Mouse (Mus musculus) hindbrain, embryonic 10.5 days (tissue): ENCODE data around the gene Trim38. TPM values are rescaled to one million over a fixed set of nuclear protein-coding genes. Genes with fewer than 3 reads are reported as not detected.
"Not testable (repeated sequence)": the region's sequence is repeated elsewhere in the genome, so short reads cannot be mapped to it uniquely, and the experiment has no call there.

Experiments
- DNase-seq: peaks from one replicate; pipeline ENCODE4 v3.0.0-alpha.2; 2017; ENCODE audit warnings: low spot score
- H3K27ac ChIP-seq: fragments of 300-500 bp; sonication (generic); 2 replicates; pipeline ENCODE4 v1.5.1; 2016; ENCODE audit warnings: mild to moderate bottlenecking, moderate library complexity
- H3K27me3 ChIP-seq: fragments of 300-500 bp; sonication (generic); 2 replicates; pipeline ENCODE4 v1.6.1; 2016; ENCODE audit warnings: mild to moderate bottlenecking; ENCODE audit not compliant: poor library complexity, insufficient read depth, severe bottlenecking
- H3K36me3 ChIP-seq: fragments of 300-500 bp; sonication (generic); 2 replicates; pipeline ENCODE4 v1.6.1; 2016; ENCODE audit warnings: mild to moderate bottlenecking, moderate library complexity
- H3K4me1 ChIP-seq: fragments of 300-500 bp; sonication (generic); replicated peaks from 2 replicates; pipeline ENCODE4 v1.6.1; 2016; ENCODE audit warnings: mild to moderate bottlenecking
- H3K4me3 ChIP-seq: fragments of 300-500 bp; sonication (generic); 2 replicates; pipeline ENCODE4 v1.5.1; 2016; ENCODE audit warnings: mild to moderate bottlenecking, moderate library complexity
- H3K9me3 ChIP-seq: fragments of 300-500 bp; sonication (generic); 2 replicates; pipeline ENCODE4 v1.6.1; 2016; ENCODE audit warnings: mild to moderate bottlenecking, moderate library complexity
- WGBS: fragments of 180-500 bp; shearing (Covaris S2); methylation state at CpG from one replicate; pipeline ENCODE4 v1.1.7; 2016; 5-methylcytosine and 5-hydroxymethylcytosine counted together
- polyA plus RNA-seq: library from polyadenylated mRNA; unstranded; fragments of >200 nt; fragmentation: Nextera tagmentation; extraction: Ambion mirVana; gene quantifications from 2 replicates; pipeline ENCODE4 v1.2.1, GENCODE M21; 2016

Gene Trim38
- polyA plus RNA-seq, 1 experiment from 2014 or later, result not detected

DNA sequence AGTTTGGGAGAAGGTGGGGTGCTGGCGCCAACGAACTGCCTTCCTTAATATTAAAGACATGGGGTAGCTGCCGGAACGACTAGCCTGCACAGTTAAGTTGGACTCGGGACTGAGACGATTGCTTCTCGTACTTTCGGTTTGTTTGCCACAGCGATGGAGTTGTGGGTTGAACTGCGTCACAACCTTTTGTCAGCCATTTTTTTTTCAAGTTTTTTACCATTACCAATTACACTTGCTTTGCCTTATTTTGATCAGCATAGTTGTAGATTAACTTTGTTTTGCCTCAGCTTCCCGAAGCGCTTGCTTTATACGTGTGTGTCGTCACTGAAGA, 29.8 kb upstream of the Trim38 start:
- Histone ChIP-seq H3K36me3 (no peaks in the 10 kb centered on the region), H3K9me3 (no peaks in the 10 kb centered on the region), H3K4me3 (peak overlapping the region; percentile 66), H3K27ac (peak overlapping the region; percentile 97), H3K27me3 (no peaks in the 10 kb centered on the region), H3K4me1 (peaks cover 36% of the 10 kb centered on the region)
- DNase-seq, result no peak
- 1% methylated on average over 14 of the region's 14 CpGs for WGBS

DNA sequence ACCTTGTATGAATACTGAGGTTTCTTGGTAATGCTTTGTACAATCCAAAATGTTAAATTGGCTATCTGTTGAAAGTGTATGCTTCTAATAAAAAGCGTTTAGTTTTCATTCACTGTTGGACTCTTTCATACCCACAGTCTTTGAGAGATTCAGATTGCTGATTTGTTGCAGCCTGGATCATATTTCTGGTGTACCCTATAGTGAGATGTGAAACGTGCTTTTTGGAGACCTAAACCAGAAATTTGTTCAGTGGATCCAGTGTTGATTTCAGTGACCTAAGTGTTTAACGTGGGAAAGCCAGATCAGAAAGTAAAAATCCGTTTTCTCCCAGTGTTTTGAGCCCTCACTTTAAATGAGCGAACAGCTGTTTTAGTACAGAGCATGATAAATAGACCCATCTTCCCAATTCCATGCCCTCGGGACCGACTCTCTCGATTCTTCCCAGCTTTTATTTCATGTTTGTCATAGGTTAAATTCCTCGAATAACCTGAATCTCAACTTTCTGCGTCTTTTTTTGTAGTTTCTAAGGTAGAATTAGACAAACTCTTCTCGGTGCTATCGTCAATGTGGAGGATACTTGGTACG, 29.4 kb upstream of the Trim38 start:
- 39% methylated on average over 13 of the region's 13 CpGs for WGBS
- Histone ChIP-seq H3K9me3 (no peaks in the 10 kb centered on the region), H3K4me3 (peak overlapping the region; percentile 66), H3K27ac (peak overlapping the region; percentile 97), H3K4me1 (peaks cover 36% of the 10 kb centered on the region), H3K36me3 (no peaks in the 10 kb centered on the region), H3K27me3 (no peaks in the 10 kb centered on the region)
- no peak for DNase-seq

DNA sequence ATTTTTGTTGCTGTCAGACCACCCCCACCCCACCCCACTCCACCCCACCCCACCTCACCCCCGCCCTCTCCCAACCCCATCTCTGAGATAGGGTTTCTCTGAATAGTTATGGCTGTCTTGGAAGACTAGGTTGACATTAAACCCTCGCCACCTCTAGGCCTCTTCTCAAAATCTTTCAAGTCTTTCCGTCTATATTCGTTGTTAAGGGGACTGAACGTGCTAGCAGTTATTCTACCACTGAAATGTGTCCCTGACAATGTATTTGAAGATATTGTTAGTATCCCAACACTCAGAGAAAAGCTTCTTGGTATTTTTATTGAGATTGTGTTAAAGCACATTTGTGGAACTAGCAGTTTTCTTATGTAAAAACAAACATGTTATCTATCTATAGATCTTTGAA, 28.8 kb upstream of the Trim38 start:
- 67% methylated on average over 5 of the region's 5 CpGs for WGBS
- no peak for DNase-seq
- H3K27me3 ChIP-seq, result no peaks in the 10 kb centered on the region
- peak overlapping the region; percentile 66 for H3K4me3 ChIP-seq
- H3K36me3 ChIP-seq, result no peaks in the 10 kb centered on the region
- peak overlapping the region; percentile 97 for H3K27ac ChIP-seq
- H3K9me3 ChIP-seq, result no peaks in the 10 kb centered on the region
- H3K4me1 ChIP-seq, result peaks cover 36% of the 10 kb centered on the region

DNA sequence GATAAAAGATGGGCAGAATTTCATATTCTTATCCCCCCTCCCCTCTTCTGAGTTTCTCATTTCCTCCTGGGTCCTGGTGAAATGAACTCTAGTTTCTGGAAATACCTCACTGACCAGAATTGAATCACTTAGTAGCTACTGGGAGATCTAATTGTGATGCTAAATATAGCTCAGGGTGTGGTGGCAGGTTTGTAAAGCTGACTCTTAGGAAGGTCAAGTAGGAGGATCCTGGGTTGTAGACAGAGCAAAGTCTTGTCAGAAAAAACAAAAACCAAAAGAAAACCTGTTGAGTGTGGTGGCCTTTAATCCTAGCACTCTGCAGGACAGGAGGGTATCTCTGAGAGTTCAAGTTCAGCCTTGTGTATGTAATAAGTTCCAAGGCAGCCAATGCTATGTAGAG, 27.7 kb upstream of the Trim38 start:
- Histone ChIP-seq H3K27me3 (no peaks in the 10 kb centered on the region), H3K27ac (peak overlapping the region; percentile 50; the same call in 1 of the 2 replicates), H3K4me1 (peaks cover 37% of the 10 kb centered on the region), H3K4me3 (no peak overlapping the region), H3K36me3 (no peaks in the 10 kb centered on the region), H3K9me3 (no peaks in the 10 kb centered on the region)
- no peak for DNase-seq

DNA sequence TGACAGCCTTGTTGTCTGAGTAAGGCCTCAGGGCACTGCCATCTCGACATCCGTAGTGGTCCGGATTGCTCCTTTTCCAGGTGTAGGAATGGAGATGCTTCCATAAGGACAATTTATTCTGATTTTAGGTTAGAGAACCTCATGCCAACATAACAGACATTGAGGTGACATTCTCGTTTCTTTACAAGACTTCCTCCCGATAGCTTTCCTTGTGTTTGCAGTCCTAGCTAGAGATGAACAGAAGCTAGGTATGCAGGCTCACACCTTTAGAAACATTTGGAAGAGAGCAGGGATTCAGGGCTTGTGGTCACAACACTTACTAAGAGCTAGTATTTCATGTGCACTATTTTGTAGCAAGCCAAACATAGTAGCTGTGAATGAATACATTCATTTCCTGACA, 26.5 kb upstream of the Trim38 start:
- peak overlapping the region; percentile 56; the same call in 1 of the 2 replicates for H3K27ac ChIP-seq
- DNase-seq, result no peak
- peaks cover 44% of the 10 kb centered on the region for H3K4me1 ChIP-seq
- 81% methylated on average over 5 of the region's 5 CpGs for WGBS
- H3K9me3 ChIP-seq, result no peaks in the 10 kb centered on the region
- no peak overlapping the region for H3K4me3 ChIP-seq
- H3K36me3 ChIP-seq, result no peaks in the 10 kb centered on the region
- no peaks in the 10 kb centered on the region for H3K27me3 ChIP-seq

DNA sequence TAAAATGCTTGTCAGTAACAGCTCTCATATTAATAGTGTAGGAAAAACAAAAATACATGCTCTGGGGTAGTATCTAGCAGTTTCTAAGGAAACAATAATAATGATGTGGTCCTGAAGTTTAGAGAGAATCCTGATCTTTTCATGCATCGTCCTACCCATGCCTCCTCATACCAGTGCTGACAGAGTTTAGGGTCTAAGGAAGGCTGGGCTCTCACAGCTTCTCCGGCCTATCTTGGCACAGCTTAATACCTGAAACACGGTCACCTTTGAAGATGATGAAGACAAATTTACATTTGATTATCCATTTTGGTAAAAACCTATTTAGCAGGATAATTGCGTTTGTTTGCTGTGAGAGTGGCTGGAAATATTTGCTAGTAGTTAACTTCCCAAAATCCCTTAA, 25.8 kb upstream of the Trim38 start:
- DNase-seq, result no peak
- H3K36me3 ChIP-seq, result no peaks in the 10 kb centered on the region
- WGBS, result 57% methylated on average over 4 of the region's 4 CpGs
- H3K4me1 ChIP-seq, result peaks cover 45% of the 10 kb centered on the region
- peak overlapping the region; percentile 59 for H3K4me3 ChIP-seq
- peak overlapping the region; percentile 97 for H3K27ac ChIP-seq
- no peaks in the 10 kb centered on the region for H3K27me3 ChIP-seq
- no peaks in the 10 kb centered on the region for H3K9me3 ChIP-seq

DNA sequence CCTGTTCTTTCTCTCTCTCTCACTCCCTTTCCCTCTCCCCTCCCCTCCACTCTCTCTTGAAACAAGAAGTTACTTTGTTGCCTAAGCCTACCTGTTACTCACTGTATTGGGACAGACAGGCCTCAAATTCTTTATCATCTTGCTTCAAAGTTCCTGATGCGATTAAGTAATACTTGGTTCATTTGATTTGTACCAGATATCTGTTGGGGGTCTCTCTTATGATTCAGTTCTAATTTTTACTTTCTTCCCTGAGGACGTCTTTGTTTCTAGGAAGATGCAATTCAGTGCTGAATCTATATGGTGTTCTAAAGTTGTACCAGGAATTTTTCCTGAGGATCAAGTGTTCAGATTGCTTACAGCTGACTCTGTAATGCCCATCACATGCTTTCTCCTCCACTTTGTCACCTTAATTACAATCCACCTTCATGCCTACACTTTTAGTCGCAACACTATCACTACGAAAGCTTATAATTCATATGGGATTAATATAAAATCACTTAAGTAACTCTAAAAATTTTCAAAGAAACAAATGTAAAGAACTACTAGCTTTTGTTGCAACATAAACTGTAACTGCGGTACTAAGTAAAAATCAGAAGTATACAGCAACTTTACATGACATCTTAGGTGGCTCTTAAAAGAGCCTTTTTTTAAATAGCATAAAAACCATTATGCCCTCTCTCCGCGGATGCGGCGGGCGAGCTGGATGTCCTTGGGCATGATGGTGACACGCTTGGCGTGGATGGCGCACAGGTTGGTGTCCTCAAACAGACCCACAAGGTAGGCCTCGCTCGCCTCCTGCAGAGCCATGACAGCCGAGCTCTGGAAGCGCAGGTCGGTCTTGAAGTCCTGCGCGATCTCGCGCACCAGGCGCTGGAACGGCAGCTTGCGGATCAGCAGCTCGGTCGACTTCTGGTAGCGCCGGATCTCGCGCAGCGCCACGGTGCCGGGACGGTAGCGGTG, 25.0 kb upstream of the Trim38 start:
- Histone ChIP-seq H3K36me3 (no peaks in the 10 kb centered on the region), H3K4me1 (peaks cover 37% of the 10 kb centered on the region), H3K27ac (peak overlapping the region; percentile 97), H3K4me3 (peak overlapping the region; percentile 59), H3K9me3 (no peaks in the 10 kb centered on the region), H3K27me3 (no peaks in the 10 kb centered on the region)
- no peak for DNase-seq
- WGBS, result 1% methylated on average over 24 of the region's 36 CpGs

DNA sequence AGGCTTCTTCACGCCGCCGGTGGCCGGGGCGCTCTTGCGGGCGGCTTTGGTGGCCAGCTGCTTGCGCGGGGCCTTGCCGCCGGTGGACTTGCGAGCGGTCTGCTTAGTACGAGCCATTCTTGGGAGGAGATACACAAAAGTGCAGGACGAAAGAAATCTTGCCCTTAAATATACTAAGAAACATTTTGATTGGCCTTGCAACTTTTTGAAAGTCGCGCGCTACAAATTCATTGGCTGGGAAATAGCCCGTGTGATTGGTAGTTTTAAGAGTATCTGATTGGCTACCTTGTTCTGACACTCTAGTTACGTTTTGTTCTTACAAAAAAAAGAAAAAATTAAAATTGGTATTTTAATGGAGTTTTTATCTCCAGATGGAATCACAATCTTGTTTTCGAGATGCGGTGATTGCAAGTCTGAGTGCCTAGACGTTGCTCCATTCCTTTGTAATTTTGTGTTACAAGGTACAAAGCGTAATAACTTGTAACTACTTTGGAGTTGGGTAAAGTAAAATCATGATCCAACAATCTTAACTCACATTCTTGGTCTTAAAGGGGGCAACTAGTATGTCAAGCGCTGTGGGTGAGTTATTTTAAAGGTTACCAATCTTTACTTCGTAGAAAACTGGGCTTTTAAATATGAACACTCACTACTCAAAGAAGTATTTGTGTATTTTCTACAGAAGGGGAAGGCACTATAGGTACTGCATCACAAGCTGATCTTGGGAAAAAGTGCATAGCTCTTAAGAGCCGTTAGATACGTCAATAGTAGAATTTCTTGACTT, 24.1 kb upstream of the Trim38 start, which contains the start of gene Hist1h3c:
Gene Hist1h3c (minus strand): TSS at position 222 of the 781 bp plus-strand sequence.
- H3K27ac ChIP-seq, result peak within 1 kb of the TSS; percentile 97
- H3K36me3 ChIP-seq, result no peaks in the 10 kb centered on the region
- peak; percentile 80 for DNase-seq
- peaks cover 29% of the 10 kb centered on the region for H3K4me1 ChIP-seq
- 1% methylated on average over 28 of the region's 28 CpGs for WGBS
- no peaks in the 10 kb centered on the region for H3K27me3 ChIP-seq
- H3K9me3 ChIP-seq, result no peaks in the 10 kb centered on the region
- peak within 1 kb of the TSS; percentile 59 for H3K4me3 ChIP-seq

DNA sequence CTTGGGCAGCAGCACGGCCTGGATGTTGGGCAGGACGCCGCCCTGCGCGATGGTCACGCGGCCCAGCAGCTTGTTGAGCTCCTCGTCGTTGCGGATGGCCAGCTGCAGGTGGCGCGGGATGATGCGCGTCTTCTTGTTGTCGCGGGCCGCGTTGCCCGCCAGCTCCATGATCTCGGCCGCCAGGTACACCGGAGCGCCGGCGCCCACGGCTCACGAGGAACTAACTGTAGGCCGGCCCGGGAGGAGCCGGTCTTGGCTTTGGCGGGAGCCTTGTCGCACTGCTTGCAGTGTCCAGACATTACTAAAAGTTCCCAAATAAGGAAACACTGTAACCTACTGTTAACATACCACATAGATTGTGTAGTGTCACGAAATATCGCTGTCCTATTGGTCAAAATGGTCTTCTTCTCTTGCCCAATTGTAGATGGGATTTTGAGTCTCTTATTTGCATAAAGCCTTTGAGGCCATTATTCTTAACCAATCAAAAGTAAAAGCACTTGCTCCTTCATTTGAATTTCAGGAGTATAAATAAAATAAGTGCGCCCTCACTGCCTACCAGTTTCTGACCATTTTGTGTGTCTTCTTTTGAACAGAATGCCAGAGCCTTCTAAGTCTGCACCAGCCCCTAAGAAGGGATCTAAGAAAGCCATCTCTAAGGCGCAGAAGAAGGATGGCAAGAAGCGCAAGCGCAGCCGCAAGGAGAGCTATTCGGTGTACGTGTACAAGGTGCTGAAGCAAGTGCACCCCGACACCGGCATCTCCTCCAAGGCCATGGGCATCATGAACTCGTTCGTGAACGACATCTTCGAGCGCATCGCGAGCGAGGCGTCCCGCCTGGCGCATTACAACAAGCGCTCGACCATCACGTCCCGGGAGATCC, 23.3 kb upstream of the Trim38 start, which contains the start of gene Hist1h2bb:
Gene Hist1h2bb (plus strand): TSS at position 534 of the 880 bp plus-strand sequence.
- 0% methylated on average over 54 of the region's 58 CpGs for WGBS
- peaks cover 24% of the 10 kb centered on the region for H3K4me1 ChIP-seq
- H3K27me3 ChIP-seq, result not testable (repeated sequence)

DNA sequence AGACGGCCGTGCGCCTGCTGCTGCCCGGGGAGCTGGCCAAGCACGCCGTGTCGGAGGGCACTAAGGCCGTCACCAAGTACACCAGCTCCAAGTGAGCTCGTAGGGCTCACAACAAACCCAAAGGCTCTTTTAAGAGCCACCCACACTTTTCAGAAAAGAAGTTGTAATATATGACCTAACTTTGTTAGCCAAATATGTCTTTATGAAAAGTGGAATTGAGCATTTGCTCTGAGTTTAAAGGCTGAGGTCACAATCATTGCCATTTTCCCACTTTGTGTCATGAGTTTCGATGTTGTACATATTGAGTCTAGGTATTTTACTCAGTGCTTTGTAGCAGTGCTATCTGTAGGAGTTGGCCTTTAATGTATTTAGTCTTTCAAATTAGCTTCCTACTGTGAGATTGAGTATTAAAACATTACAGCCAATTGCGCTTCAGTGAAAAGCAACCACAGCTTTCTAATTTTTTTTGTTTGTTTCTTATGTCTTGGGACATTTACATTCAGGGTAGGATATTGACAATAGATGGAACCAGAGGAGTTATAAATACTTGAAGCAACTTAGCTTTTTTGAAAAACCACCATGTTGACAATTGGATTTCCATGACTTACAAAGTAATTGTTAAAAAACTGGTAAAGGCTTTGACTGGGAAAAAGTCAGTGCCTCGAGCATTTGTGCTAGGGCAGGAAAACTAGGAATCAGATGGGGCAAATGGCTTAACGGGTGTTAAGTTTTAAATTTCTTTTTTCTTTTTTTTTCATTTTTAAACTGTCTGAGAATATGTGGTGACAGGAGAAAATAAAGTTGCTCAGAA, 22.4 kb upstream of the Trim38 start:
- Histone ChIP-seq H3K27ac (peak overlapping the region; percentile 97), H3K9me3 (no peaks in the 10 kb centered on the region), H3K4me3 (peak overlapping the region; percentile 59), H3K4me1 (peaks cover 32% of the 10 kb centered on the region), H3K36me3 (no peaks in the 10 kb centered on the region), H3K27me3 (no peaks in the 10 kb centered on the region)
- 4% methylated on average over 13 of the region's 13 CpGs for WGBS
- DNase-seq, result no peak

More for the DNA sequence above, 23.3 kb upstream of the Trim38 start, which contains the start of gene Hist1h2bb:
- peak within 1 kb of the TSS; percentile 59 for H3K4me3 ChIP-seq
- peak; percentile 82 for DNase-seq
- H3K27ac ChIP-seq, result peak within 1 kb of the TSS; percentile 97
- not testable (repeated sequence) for H3K36me3 ChIP-seq, H3K9me3 ChIP-seq

DNA sequence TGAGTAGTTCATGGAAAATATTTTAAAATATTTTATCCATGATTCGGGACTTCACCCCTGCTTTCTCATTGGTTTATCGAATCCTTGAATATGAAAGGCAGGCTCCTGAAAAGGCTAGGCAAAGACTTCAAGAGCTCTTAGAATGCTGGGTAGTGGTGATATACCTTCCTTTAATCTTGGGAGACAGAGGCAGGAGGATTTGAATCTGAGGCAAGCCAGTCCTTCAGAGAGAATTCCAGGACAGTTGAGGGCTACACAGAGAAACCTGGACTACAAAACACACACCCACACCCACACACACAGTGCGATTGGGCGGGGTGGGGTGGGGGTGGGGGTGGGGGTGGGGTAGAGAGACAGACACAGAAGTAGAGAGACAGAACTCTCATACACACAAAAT, 21.8 kb upstream of the Trim38 start:
- H3K36me3 ChIP-seq, result no peaks in the 10 kb centered on the region
- WGBS, result 8% methylated on average over 4 of the region's 4 CpGs
- peaks cover 35% of the 10 kb centered on the region for H3K4me1 ChIP-seq
- DNase-seq, result peak; percentile 57
- peak overlapping the region; percentile 59 for H3K4me3 ChIP-seq
- H3K9me3 ChIP-seq, result no peaks in the 10 kb centered on the region
- no peaks in the 10 kb centered on the region for H3K27me3 ChIP-seq
- H3K27ac ChIP-seq, result peak overlapping the region; percentile 97
